ENCODE assay signal across 9 mouse cellular contexts in the genomic region with DNA sequence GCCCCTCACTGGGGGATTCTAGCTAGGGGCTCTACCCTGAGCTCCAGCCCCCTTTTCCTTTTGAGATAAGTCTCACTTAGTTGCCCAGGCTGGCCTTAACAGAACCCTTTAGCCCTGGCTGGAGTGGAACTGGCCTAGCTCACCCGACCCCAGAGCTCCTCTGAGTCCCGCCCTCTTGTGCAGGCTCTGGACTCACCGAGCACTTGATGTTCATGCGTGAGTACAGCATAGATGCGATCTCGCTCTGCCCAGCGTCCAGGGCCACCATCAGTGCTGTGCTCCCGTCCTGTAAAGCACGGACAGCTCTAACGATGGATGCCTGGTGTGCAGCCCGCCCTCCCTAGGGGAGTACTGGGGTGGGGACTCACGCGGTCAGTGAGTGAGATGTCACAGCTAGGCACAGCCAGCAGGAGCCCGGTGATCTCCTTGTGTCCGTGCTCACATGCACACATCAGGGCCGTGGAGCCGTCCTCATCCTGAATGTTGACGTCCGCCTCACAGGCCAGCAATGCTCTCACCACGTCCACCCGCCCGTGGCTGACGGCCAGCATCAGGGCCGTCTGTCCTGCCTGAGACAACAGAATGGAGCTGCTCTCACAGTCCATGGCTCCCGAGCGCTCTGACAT. TPM values are rescaled to one million over a fixed set of nuclear protein-coding genes. Genes with fewer than 3 reads are reported as not detected.
DNase-seq lines count a peak whose midpoint lies in the region; ATAC-seq and TF ChIP-seq lines count a peak whose summit lies in the region.
"Had no signal": no experiment of that assay in that cellular context is flagged by ENCODE, and none has a peak within 500 bp of the region (broad histone marks: within the 10 kb centered on the region; RNA-seq: fewer than 3 reads in every experiment).

No protein-coding gene starts in this region.

- H3K9me3 ChIP-seq in intestine, embryonic 14.5 days (ENCODE audit: control insufficient read depth, low read length) = no peaks in the 10 kb centered on the region
- no peaks in the 10 kb centered on the region for H3K9me3 ChIP-seq in intestine, postnatal 0 days (ENCODE audit: control insufficient read depth)
- H3K9me3 ChIP-seq in forebrain, embryonic 14.5 days (replicated peaks; ENCODE audit: control insufficient read depth, low read length) = no peaks in the 10 kb centered on the region

- no peak for TF ChIP-seq CTCF in intestine, postnatal 0 days (IDR thresholded peaks at IDR 0.05; ENCODE audit: low read depth)

- 81% methylated on average over 26 of the region's 26 CpGs for WGBS in intestine, embryonic 14.5 days
- 82% methylated on average over 26 of the region's 26 CpGs for WGBS in intestine, postnatal 0 days
- 81% methylated on average over 26 of the region's 26 CpGs for WGBS in forebrain, embryonic 14.5 days

- no peak for DNase-seq in intestine, embryonic 14.5 days (ENCODE audit: low spot score)
- peak; percentile 32 for DNase-seq in NIH3T3 (ENCODE audit: low read depth)
- no peak for DNase-seq in forebrain, embryonic 14.5 days (ENCODE audit: low spot score)
- DNase-seq in kidney, postnatal 14 days = peak; percentile 24
- DNase-seq in right cerebral cortex, adult 18-20 months = no peak
- no peak for DNase-seq in spleen, postnatal 4 days (ENCODE audit: low spot score in 2 of 2)
- DNase-seq in frontal cortex, postnatal 25 days (ENCODE audit: low spot score in 2 of 2) = no peak

- H3K9ac ChIP-seq in intestine, embryonic 14.5 days (ENCODE audit: low read length) = no peak overlapping the region
- H3K9ac ChIP-seq in intestine, postnatal 0 days (ENCODE audit: low read depth, low read length) = no peak overlapping the region
- 0 out of 2 replicates have a peak overlapping the region, but pooled peaks have one; percentile 3 for H3K9ac ChIP-seq in forebrain, embryonic 14.5 days (ENCODE audit: low read length)

- no peak for ATAC-seq in intestine, embryonic 14.5 days (replicated peaks; ENCODE audit: low FRiP score, low TSS enrichment, low read depth)
- no peak for ATAC-seq in intestine, postnatal 0 days
- no peak for ATAC-seq in forebrain, embryonic 14.5 days
- ATAC-seq: Patski had no signal

- no peaks in the 10 kb centered on the region for H3K27me3 ChIP-seq in intestine, embryonic 14.5 days (replicated peaks; ENCODE audit: control insufficient read depth, insufficient read depth, low read length)
- no peaks in the 10 kb centered on the region for H3K27me3 ChIP-seq in intestine, postnatal 0 days (replicated peaks; ENCODE audit: control insufficient read depth, insufficient read depth, low read length)
- H3K27me3 ChIP-seq in forebrain, embryonic 14.5 days (replicated peaks; ENCODE audit: control insufficient read depth, insufficient read depth, low read length) = no peaks in the 10 kb centered on the region
- H3K27me3 ChIP-seq: Patski had no signal

- peaks cover 70% of the 10 kb centered on the region for H3K36me3 ChIP-seq in intestine, embryonic 14.5 days (ENCODE audit: control insufficient read depth, insufficient read depth, low read length)
- H3K36me3 ChIP-seq in intestine, postnatal 0 days (ENCODE audit: control insufficient read depth, insufficient read depth) = peaks cover 40% of the 10 kb centered on the region
- H3K36me3 ChIP-seq in forebrain, embryonic 14.5 days (ENCODE audit: control insufficient read depth, insufficient read depth, low read length) = no peaks in the 10 kb centered on the region

- no peak overlapping the region for H3K4me3 ChIP-seq in intestine, embryonic 14.5 days (ENCODE audit: low read depth, low read length)
- no peak overlapping the region for H3K4me3 ChIP-seq in intestine, postnatal 0 days (ENCODE audit: low read depth, low read length)
- no peak overlapping the region for H3K4me3 ChIP-seq in forebrain, embryonic 14.5 days (ENCODE audit: low read depth, low read length)

- no peak overlapping the region for H3K4me2 ChIP-seq in intestine, embryonic 14.5 days (ENCODE audit: low read length)
- no peak overlapping the region for H3K4me2 ChIP-seq in intestine, postnatal 0 days (replicated peaks; ENCODE audit: low read depth)
- no peak overlapping the region for H3K4me2 ChIP-seq in forebrain, embryonic 14.5 days (ENCODE audit: low read length)

- peak overlapping the region; percentile 29 for H3K27ac ChIP-seq in intestine, embryonic 14.5 days (ENCODE audit: low read depth)
- H3K27ac ChIP-seq in intestine, postnatal 0 days (ENCODE audit: low read depth, low read length) = no peak overlapping the region; the same call in 1 of the 2 replicates
- H3K27ac ChIP-seq in forebrain, embryonic 14.5 days (ENCODE audit: low read depth, low read length) = no peak overlapping the region

- no peaks in the 10 kb centered on the region for H3K4me1 ChIP-seq in intestine, embryonic 14.5 days (replicated peaks; ENCODE audit: control insufficient read depth, insufficient read depth, low read length)
- no peaks in the 10 kb centered on the region for H3K4me1 ChIP-seq in intestine, postnatal 0 days (replicated peaks; ENCODE audit: control insufficient read depth, insufficient read depth, low read length)
- no peaks in the 10 kb centered on the region; the same call in 1 of the 2 replicates for H3K4me1 ChIP-seq in forebrain, embryonic 14.5 days (ENCODE audit: control insufficient read depth, insufficient read depth, low read length)

RNA-seq across cellular contexts. Expression of a gene that starts 9.6 kb away (rescaled TPM):
- 127 and 135 TPM in 2 replicates for polyA plus RNA-seq in intestine, embryonic 14.5 days (2014; fragmentation: Nextera tagmentation; extraction: Ambion mirVana)
- polyA plus RNA-seq in intestine, postnatal 0 days (2015; fragmentation: Nextera tagmentation; extraction: Ambion mirVana) = 23.5 and 32.4 TPM in 2 replicates
- polyA plus RNA-seq in forebrain, embryonic 14.5 days (2014; fragmentation: Nextera tagmentation; extraction: Ambion mirVana) = 53.7 and 64.3 TPM in 2 replicates

RNA-seq across cellular contexts. Expression of a gene that starts 28.9 kb away (rescaled TPM):
- polyA plus RNA-seq in intestine, embryonic 14.5 days (2014; fragmentation: Nextera tagmentation; extraction: Ambion mirVana) = 9.5 and 9.6 TPM in 2 replicates
- polyA plus RNA-seq in intestine, postnatal 0 days (2015; fragmentation: Nextera tagmentation; extraction: Ambion mirVana) = 6.4 TPM in 2 replicates
- 0.99 and 1.3 TPM in 2 replicates for polyA plus RNA-seq in forebrain, embryonic 14.5 days (2014; fragmentation: Nextera tagmentation; extraction: Ambion mirVana)

RNA-seq across cellular contexts. Expression of a gene that starts 46.4 kb away (rescaled TPM):
- 32.2 and 34.8 TPM in 2 replicates for polyA plus RNA-seq in intestine, embryonic 14.5 days (2014; fragmentation: Nextera tagmentation; extraction: Ambion mirVana)
- polyA plus RNA-seq in intestine, postnatal 0 days (2015; fragmentation: Nextera tagmentation; extraction: Ambion mirVana) = 22.8 and 26.6 TPM in 2 replicates
- 5.2 and 6.8 TPM in 2 replicates for polyA plus RNA-seq in forebrain, embryonic 14.5 days (2014; fragmentation: Nextera tagmentation; extraction: Ambion mirVana)

Comparison
In these comparisons a context has a peak if more than half of its experiments do, and no peak if none do; other contexts are left out.
1. DNase-seq: peak in NIH3T3 (single experiment) and kidney, postnatal 14 days (single experiment); none in intestine, embryonic 14.5 days (single experiment), forebrain, embryonic 14.5 days (single experiment), right cerebral cortex, adult 18-20 months (single experiment), spleen, postnatal 4 days (0 of 2) and frontal cortex, postnatal 25 days (0 of 2).